Mouse (Mus musculus): ENCODE measurements around the gene Ank3.

Ank3 gene

GRCm38 (mm10) chr10:70018691-70019090, 620.1 kb downstream of the Ank3 start:
- no peak for DNase-seq

GRCm38 (mm10) chr10:70021667-70022066, 623.1 kb downstream of the Ank3 start:
- DNase-seq: peak; percentile 62 to 80

- DNase-seq: no peak
These were observed 624.0 kb downstream of the Ank3 start for GRCm38 (mm10) chr10:70022596-70022995.

GRCm38 (mm10) chr10:70023861-70024260, 625.3 kb downstream of the Ank3 start:
- DNase-seq: no peak

GRCm38 (mm10) chr10:70031942-70032341, 633.4 kb downstream of the Ank3 start:
- DNase-seq: no peak

GRCm38 (mm10) chr10:70032982-70033381, 634.4 kb downstream of the Ank3 start:
- no peak for DNase-seq

- no peak for DNase-seq
These were observed 635.3 kb downstream of the Ank3 start for GRCm38 (mm10) chr10:70033856-70034255.

GRCm38 (mm10) chr10:70039871-70040291, 641.3 kb downstream of the Ank3 start:
- DNase-seq: peak; percentile 53 to 64

- DNase-seq: no peak
These were observed 643.0 kb downstream of the Ank3 start for GRCm38 (mm10) chr10:70041562-70041961.

- DNase-seq: no peak
These were observed 647.1 kb downstream of the Ank3 start for GRCm38 (mm10) chr10:70045722-70046121.

- DNase-seq: no peak
These were observed 651.2 kb downstream of the Ank3 start for GRCm38 (mm10) chr10:70049771-70050170.

- no peak for DNase-seq
These were observed 656.7 kb downstream of the Ank3 start for GRCm38 (mm10) chr10:70055291-70055690.

GRCm38 (mm10) chr10:70057064-70057463, 658.5 kb downstream of the Ank3 start:
- DNase-seq: no peak

- DNase-seq: no peak
These were observed 661.6 kb downstream of the Ank3 start for GRCm38 (mm10) chr10:70060021-70060688.

GRCm38 (mm10) chr10:70060689-70061081, 662.1 kb downstream of the Ank3 start:
- DNase-seq: peak; percentile 13 to 46

- peak in 1 of 2 experiments; percentile 23 for DNase-seq
These were observed 665.4 kb downstream of the Ank3 start for GRCm38 (mm10) chr10:70063881-70064555.

- no peak for DNase-seq
These were observed 666.6 kb downstream of the Ank3 start for GRCm38 (mm10) chr10:70065191-70065590.

- no peak for DNase-seq
These were observed 668.1 kb downstream of the Ank3 start for GRCm38 (mm10) chr10:70066497-70067168.

GRCm38 (mm10) chr10:70067169-70068115, 668.9 kb downstream of the Ank3 start:
- DNase-seq: no peak

GRCm38 (mm10) chr10:70069321-70069720, 670.7 kb downstream of the Ank3 start:
- no peak for DNase-seq

- DNase-seq: no peak
These were observed 672.8 kb downstream of the Ank3 start for GRCm38 (mm10) chr10:70071334-70071733.

All from spleen, adult 18-20 months (tissue).